In genomic region chr6:108783184-108783881, GRCm38 (mm10) we compare ENCODE assay signal across 8 mouse cellular contexts. TPM values are rescaled to one million over a fixed set of nuclear protein-coding genes. Genes with fewer than 3 reads are reported as not detected.
DNase-seq lines count a peak whose midpoint lies in the region; ATAC-seq and TF ChIP-seq lines count a peak whose summit lies in the region.

No protein-coding gene starts in this region.

- WGBS in embryonic facial prominence, embryonic 12.5 days: under 1% methylated on average over 57 of the region's 57 CpGs
- under 1% methylated on average over 57 of the region's 57 CpGs for WGBS in heart, embryonic 13.5 days
- under 1% methylated on average over 57 of the region's 57 CpGs for WGBS in kidney, embryonic 16.5 days
- WGBS in liver, embryonic 14.5 days (ENCODE audit: insufficient replicate concordance): under 1% methylated on average over 55 of the region's 57 CpGs

- peak overlapping the region; percentile 87 for H3K4me3 ChIP-seq in C2C12 (ENCODE audit: insufficient read depth, poor library complexity, severe bottlenecking)
- peak overlapping the region; percentile 100 for H3K4me3 ChIP-seq in embryonic facial prominence, embryonic 12.5 days
- H3K4me3 ChIP-seq in heart, embryonic 13.5 days: peak overlapping the region; percentile 100
- H3K4me3 ChIP-seq in kidney, embryonic 16.5 days (ENCODE audit: low read length): peak overlapping the region; percentile 98
- H3K4me3 ChIP-seq in liver, embryonic 14.5 days (ENCODE audit: insufficient read depth in 1 of 2, low read depth in 2 of 2, low read length in 2 of 2): peak overlapping the region; percentile 86 to 94

- H3K27me3 ChIP-seq in C2C12 (ENCODE audit: control insufficient read depth, insufficient read depth, insufficient read length): no peaks in the 10 kb centered on the region
- H3K27me3 ChIP-seq in embryonic facial prominence, embryonic 12.5 days: no peaks in the 10 kb centered on the region
- no peaks in the 10 kb centered on the region for H3K27me3 ChIP-seq in heart, embryonic 13.5 days (replicated peaks)
- no peaks in the 10 kb centered on the region for H3K27me3 ChIP-seq in kidney, embryonic 16.5 days (ENCODE audit: insufficient read depth, low read length)
- no peaks in the 10 kb centered on the region for H3K27me3 ChIP-seq in liver, embryonic 14.5 days (ENCODE audit: control insufficient read depth, insufficient read depth, low read length)

- peak overlapping the region; percentile 73 for H3K27ac ChIP-seq in embryonic facial prominence, embryonic 12.5 days
- H3K27ac ChIP-seq in heart, embryonic 13.5 days (replicated peaks): peak overlapping the region; percentile 88
- H3K27ac ChIP-seq in kidney, embryonic 16.5 days (ENCODE audit: low read length): peak overlapping the region; percentile 76
- H3K27ac ChIP-seq in liver, embryonic 14.5 days: peak overlapping the region; percentile 7

- DNase-seq in Muller cell, postnatal 12 days (ENCODE audit: inconsistent ontology term): peak; percentile 72
- peak in 1 of 3 experiments; percentile 41 for DNase-seq in liver, embryonic 14.5 days (ENCODE audit: low read depth in 3 of 3, low spot score in 3 of 3)
- peak; percentile 53 for DNase-seq in naive thymus-derived CD4-positive, alpha-beta T cell, adult 2 months (ENCODE audit: low read depth)
- peak; percentile 36 for DNase-seq in yolk sac, embryonic 10.5 days (ENCODE audit: low spot score)

- TF ChIP-seq EP300 in liver, embryonic 14.5 days (IDR thresholded peaks at IDR 0.05; ENCODE audit: low read depth): no peak

- peaks cover 55% of the 10 kb centered on the region for H3K79me2 ChIP-seq in C2C12 (ENCODE audit: control insufficient read depth, insufficient read depth)

- peaks cover 46% of the 10 kb centered on the region for H3K79me3 ChIP-seq in C2C12 (ENCODE audit: low read depth)

- no peaks in the 10 kb centered on the region for H3K9me3 ChIP-seq in embryonic facial prominence, embryonic 12.5 days
- no peaks in the 10 kb centered on the region for H3K9me3 ChIP-seq in heart, embryonic 13.5 days
- H3K9me3 ChIP-seq in kidney, embryonic 16.5 days (ENCODE audit: low read length): no peaks in the 10 kb centered on the region
- no peaks in the 10 kb centered on the region for H3K9me3 ChIP-seq in liver, embryonic 14.5 days (ENCODE audit: control insufficient read depth, low read length)

- peak; percentile 78; the same call in 1 of the 2 replicates for ATAC-seq in embryonic facial prominence, embryonic 12.5 days (ENCODE audit: insufficient number of reproducible peaks, insufficient read depth, low FRiP score, low TSS enrichment)
- peak; percentile 14; the same call in 1 of the 2 replicates for ATAC-seq in heart, embryonic 13.5 days (ENCODE audit: extremely low read depth, insufficient number of reproducible peaks, low FRiP score, low TSS enrichment)
- peak; percentile 64 for ATAC-seq in kidney, embryonic 16.5 days (ENCODE audit: low FRiP score, low TSS enrichment)
- ATAC-seq in liver, embryonic 14.5 days (ENCODE audit: insufficient read depth): peak; percentile 43

- H3K4me1 ChIP-seq in embryonic facial prominence, embryonic 12.5 days: peaks cover 16% of the 10 kb centered on the region
- peaks cover 22% of the 10 kb centered on the region for H3K4me1 ChIP-seq in heart, embryonic 13.5 days
- peaks cover 17% of the 10 kb centered on the region for H3K4me1 ChIP-seq in kidney, embryonic 16.5 days (ENCODE audit: insufficient read depth, low read length)
- H3K4me1 ChIP-seq in liver, embryonic 14.5 days (replicated peaks; ENCODE audit: control insufficient read depth in 2 of 2, insufficient read depth in 2 of 2, low read length in 1 of 2): peaks cover 15 to 16% of the 10 kb centered on the region in 2 experiments

- H3ac ChIP-seq in C2C12 (ENCODE audit: control insufficient read depth, insufficient read length, low read depth): peak overlapping the region; percentile 95

- no peaks in the 10 kb centered on the region for H3K36me3 ChIP-seq in C2C12 (ENCODE audit: control insufficient read depth, insufficient read depth)
- no peaks in the 10 kb centered on the region for H3K36me3 ChIP-seq in embryonic facial prominence, embryonic 12.5 days
- H3K36me3 ChIP-seq in heart, embryonic 13.5 days: no peaks in the 10 kb centered on the region
- no peaks in the 10 kb centered on the region for H3K36me3 ChIP-seq in kidney, embryonic 16.5 days (ENCODE audit: insufficient read depth, low read length)
- no peaks in the 10 kb centered on the region for H3K36me3 ChIP-seq in liver, embryonic 14.5 days (replicated peaks; ENCODE audit: control insufficient read depth, insufficient read depth, low read depth)

- no peak for TF ChIP-seq CTCF in C2C12 (IDR thresholded peaks at IDR 0.05; ENCODE audit: control insufficient read depth, insufficient read depth, insufficient read length)
- TF ChIP-seq CTCF in liver, embryonic 14.5 days (IDR thresholded peaks at IDR 0.05; ENCODE audit: low read depth): peak; percentile 16; the same call in 1 of the 2 replicates

- peak overlapping the region; percentile 76 for H3K4me2 ChIP-seq in embryonic facial prominence, embryonic 12.5 days (replicated peaks)
- H3K4me2 ChIP-seq in heart, embryonic 13.5 days: peak overlapping the region; percentile 82
- H3K4me2 ChIP-seq in kidney, embryonic 16.5 days (replicated peaks; ENCODE audit: low read depth, low read length): peak overlapping the region; percentile 94
- H3K4me2 ChIP-seq in liver, embryonic 14.5 days (ENCODE audit: low read depth): peak overlapping the region; percentile 87

- H3K9ac ChIP-seq in embryonic facial prominence, embryonic 12.5 days: peak overlapping the region; percentile 98
- peak overlapping the region; percentile 99 for H3K9ac ChIP-seq in heart, embryonic 13.5 days
- H3K9ac ChIP-seq in kidney, embryonic 16.5 days (replicated peaks; ENCODE audit: low read length): peak overlapping the region; percentile 95
- peak overlapping the region; percentile 90 for H3K9ac ChIP-seq in liver, embryonic 14.5 days (replicated peaks)

TF ChIP-seq in C2C12, 6 proteins besides CTCF, POLR2A, EP300 and RAD21:
- TF ChIP-seq MAX (IDR thresholded peaks at IDR 0.05) (no peak), MYOG (IDR thresholded peaks at IDR 0.05; ENCODE audit: control insufficient read depth, extremely low read depth, insufficient read length) (no peak), CEBPB (IDR thresholded peaks at IDR 0.05; ENCODE audit: low read depth) (no peak), USF1 (IDR thresholded peaks at IDR 0.05; ENCODE audit: low read depth) (no peak), FOSL1 (IDR thresholded peaks at IDR 0.05; ENCODE audit: insufficient read depth, low read length, poor library complexity, severe bottlenecking) (no peak), MYOD1 (IDR thresholded peaks at IDR 0.05; ENCODE audit: control insufficient read depth, insufficient read length, low read depth) (no peak)

RNA-seq across cellular contexts. Expression of gene Arl8b, which starts 0.4 kb away (rescaled TPM):
- polyA plus RNA-seq in C2C12 (2012; fragmentation: generic; extraction: Trizol): 22.1 TPM
- 60.9 and 69.5 TPM in 2 replicates for polyA plus RNA-seq in embryonic facial prominence, embryonic 12.5 days (2016; fragmentation: Nextera tagmentation; extraction: Ambion mirVana)
- polyA plus RNA-seq in heart, embryonic 13.5 days (2015; fragmentation: Nextera tagmentation; extraction: Ambion mirVana): 57.8 and 63.2 TPM in 2 replicates
- polyA plus RNA-seq in kidney, embryonic 16.5 days (2015; fragmentation: Nextera tagmentation; extraction: Ambion mirVana): 79.1 and 81.9 TPM in 2 replicates
- 8.3 and 10.5 TPM in 2 replicates for polyA plus RNA-seq in liver, embryonic 14.5 days (2012; rRNA removed)
- polyA plus RNA-seq in liver, embryonic 14.5 days (2014; fragmentation: Nextera tagmentation; extraction: Ambion mirVana): 35.5 and 35.8 TPM in 2 replicates

RNA-seq across cellular contexts. Expression of gene Edem1, which starts 45.1 kb away (rescaled TPM):
- 11.1 TPM for polyA plus RNA-seq in C2C12 (2012; fragmentation: generic; extraction: Trizol)
- 22.2 and 26.0 TPM in 2 replicates for polyA plus RNA-seq in embryonic facial prominence, embryonic 12.5 days (2016; fragmentation: Nextera tagmentation; extraction: Ambion mirVana)
- 10.2 and 14.1 TPM in 2 replicates for polyA plus RNA-seq in heart, embryonic 13.5 days (2015; fragmentation: Nextera tagmentation; extraction: Ambion mirVana)
- 18.8 and 23.7 TPM in 2 replicates for polyA plus RNA-seq in kidney, embryonic 16.5 days (2015; fragmentation: Nextera tagmentation; extraction: Ambion mirVana)
- polyA plus RNA-seq in liver, embryonic 14.5 days (2012; rRNA removed): 7.2 and 9.6 TPM in 2 replicates
- 19.1 and 22.4 TPM in 2 replicates for polyA plus RNA-seq in liver, embryonic 14.5 days (2014; fragmentation: Nextera tagmentation; extraction: Ambion mirVana)

Comparison
In these comparisons a context has a peak if more than half of its experiments do, and no peak if none do; other contexts are left out.
1. ATAC-seq: peak in every context shown above with its lines; median percentile 78 in embryonic facial prominence, embryonic 12.5 days; 64 in kidney, embryonic 16.5 days; 43 in liver, embryonic 14.5 days; 14 in heart, embryonic 13.5 days.
2. H3K27ac ChIP-seq: peak in every context shown above with its lines; median percentile 88 in heart, embryonic 13.5 days; 76 in kidney, embryonic 16.5 days; 73 in embryonic facial prominence, embryonic 12.5 days; 7 in liver, embryonic 14.5 days.